25 mouse cellular contexts compared by ENCODE assay signal in genomic region chr10:69902024-69902423, GRCm38 (mm10).
"Had no signal": no experiment of that assay in that cellular context is flagged by ENCODE, and none has a peak within 500 bp of the region (broad histone marks: within the 10 kb centered on the region; RNA-seq: fewer than 3 reads in every experiment).

No protein-coding gene starts in this region.

- H3K27me3 ChIP-seq: heart, embryonic 13.5 days; heart, embryonic 15.5 days; hindbrain, embryonic 13.5 days; hindbrain, embryonic 15.5 days; kidney, embryonic 15.5 days; limb, embryonic 13.5 days; limb, embryonic 15.5 days had no signal

- H3K4me1 ChIP-seq: heart, embryonic 15.5 days; hindbrain, embryonic 13.5 days; hindbrain, embryonic 15.5 days; kidney, embryonic 15.5 days; limb, embryonic 13.5 days; limb, embryonic 15.5 days had no signal

- DNase-seq: forebrain, postnatal 0 days; gastrocnemius, postnatal 14 days; gastrocnemius, postnatal 36 days; heart, adult 18-20 months; heart, postnatal 14 days; heart, postnatal 36 days; kidney, adult 11 months; kidney, adult 2 months; kidney, adult 9 months; kidney, postnatal 14 days; kidney, postnatal 36 days; layer of hippocampus, adult 9-11 months; layer of hippocampus, postnatal 36 days; left cerebral cortex, postnatal 4 days had no signal

- H3K36me3 ChIP-seq: limb, embryonic 13.5 days; limb, embryonic 15.5 days had no signal

- H3K9me3 ChIP-seq: heart, embryonic 10.5 days; heart, embryonic 13.5 days; heart, embryonic 15.5 days; hindbrain, embryonic 13.5 days; hindbrain, embryonic 15.5 days; kidney, embryonic 15.5 days; limb, embryonic 13.5 days; limb, embryonic 15.5 days had no signal

- H3K9ac ChIP-seq: forebrain, postnatal 0 days; heart, embryonic 13.5 days; heart, embryonic 15.5 days; hindbrain, embryonic 13.5 days; hindbrain, embryonic 15.5 days; kidney, embryonic 15.5 days; limb, embryonic 13.5 days; limb, embryonic 15.5 days had no signal

- H3K4me2 ChIP-seq: heart, embryonic 13.5 days; heart, embryonic 15.5 days; hindbrain, embryonic 13.5 days; hindbrain, embryonic 15.5 days; kidney, embryonic 15.5 days; limb, embryonic 13.5 days; limb, embryonic 15.5 days had no signal

- H3K4me3 ChIP-seq: heart, embryonic 10.5 days; heart, embryonic 13.5 days; heart, embryonic 15.5 days; hindbrain, embryonic 13.5 days; hindbrain, embryonic 15.5 days; kidney, embryonic 15.5 days; limb, embryonic 13.5 days; limb, embryonic 15.5 days had no signal

- H3K27ac ChIP-seq: heart, embryonic 10.5 days; heart, embryonic 13.5 days; heart, embryonic 15.5 days; hindbrain, embryonic 13.5 days; hindbrain, embryonic 15.5 days; hindbrain, postnatal 0 days; kidney, embryonic 15.5 days; kidney, postnatal 0 days; limb, embryonic 13.5 days; limb, embryonic 15.5 days had no signal

- ATAC-seq: forebrain, postnatal 0 days; hindbrain, postnatal 0 days; intestine, embryonic 16.5 days had no signal
